Mouse (Mus musculus): Measurements from ENCODE around the gene Trpv6. TPM values are rescaled to one million over a fixed set of nuclear protein-coding genes. Genes with fewer than 3 reads are reported as not detected.

The Trpv6 gene
- polyA plus RNA-seq, 1 experiment from 2014 or later, result 0.37 TPM

Other genes starting within 250 kb of the Trpv6 start
- not detected in 2 replicates for gene Gm5771, start 244.0 kb downstream of the Trpv6 start, polyA plus RNA-seq (2014; fragmentation: Nextera tagmentation; extraction: Ambion mirVana)
- gene Gm10334, start 190.3 kb downstream of the Trpv6 start, polyA plus RNA-seq (2014; fragmentation: Nextera tagmentation; extraction: Ambion mirVana), result not detected in 2 replicates
- gene Prss1, start 177.5 kb downstream of the Trpv6 start, polyA plus RNA-seq (2014; fragmentation: Nextera tagmentation; extraction: Ambion mirVana), result not detected in 2 replicates
- gene Prss2, start 114.6 kb downstream of the Trpv6 start, polyA plus RNA-seq (2014; fragmentation: Nextera tagmentation; extraction: Ambion mirVana), result not detected in 2 replicates
- 10.4 and 10.8 TPM in 2 replicates for gene Ephb6, start 30.9 kb downstream of the Trpv6 start, polyA plus RNA-seq (2014; fragmentation: Nextera tagmentation; extraction: Ambion mirVana)
- not detected in 2 replicates for gene Trpv5, start 44.4 kb upstream of the Trpv6 start, polyA plus RNA-seq (2014; fragmentation: Nextera tagmentation; extraction: Ambion mirVana)
- not detected in 2 replicates for gene Llcfc1, start 48.0 kb upstream of the Trpv6 start, polyA plus RNA-seq (2014; fragmentation: Nextera tagmentation; extraction: Ambion mirVana)
- 7.7 and 9.4 TPM in 2 replicates for gene Kel, start 67.9 kb upstream of the Trpv6 start, polyA plus RNA-seq (2014; fragmentation: Nextera tagmentation; extraction: Ambion mirVana)
- not detected in 2 replicates for gene Olfr459, start 138.8 kb upstream of the Trpv6 start, polyA plus RNA-seq (2014; fragmentation: Nextera tagmentation; extraction: Ambion mirVana)
- gene Pip, start 211.1 kb upstream of the Trpv6 start, polyA plus RNA-seq (2014; fragmentation: Nextera tagmentation; extraction: Ambion mirVana), result not detected in 2 replicates
- gene Sval2, start 216.6 kb upstream of the Trpv6 start, polyA plus RNA-seq (2014; fragmentation: Nextera tagmentation; extraction: Ambion mirVana), result not detected in 2 replicates